Mouse (Mus musculus): ENCODE measurements around the gene B230118H07Rik. TPM values are rescaled to one million over a fixed set of nuclear protein-coding genes. Genes with fewer than 3 reads are reported as not detected.

The B230118H07Rik gene
- polyA plus RNA-seq (2012; rRNA removed): 19.1 and 20.2 TPM in 2 replicates

DNA sequence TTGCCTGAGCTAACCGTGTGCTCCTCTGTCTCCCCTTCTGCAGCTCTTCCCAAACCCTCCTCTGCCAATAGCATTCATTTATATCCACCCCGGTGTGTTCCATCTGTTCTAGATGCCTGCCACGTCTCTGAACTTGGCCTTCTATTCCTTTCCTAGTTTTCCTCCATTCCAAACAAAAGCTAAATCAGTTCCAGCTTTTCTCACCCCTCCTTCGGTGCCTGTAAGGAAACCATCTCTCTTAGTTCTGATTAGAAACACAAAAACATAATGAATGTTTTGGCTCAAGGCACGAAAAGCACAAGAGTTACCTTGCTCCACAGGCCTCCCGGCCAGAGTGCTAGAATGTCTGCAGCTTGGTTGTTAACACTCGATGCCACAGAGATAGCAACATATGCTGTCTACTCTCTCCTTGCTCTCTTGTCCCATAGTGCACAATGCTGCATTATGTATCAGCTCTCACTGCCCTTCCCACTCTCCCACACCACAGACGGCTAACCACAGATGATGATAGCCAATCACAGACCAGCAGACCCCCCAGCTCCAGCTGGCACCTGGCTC, at the start of gene B230118H07Rik, which contains the start of gene Rag1:
Gene B230118H07Rik, minus strand, starts transcription at position 419 of the 558 bp plus-strand sequence.
Gene Rag1, minus strand, starts transcription at position 388 of the 558 bp plus-strand sequence.
- peak; percentile 35 for DNase-seq (ENCODE audit: low read depth)

GRCm38 (mm10) chr2:101695584-101695983, 46.3 kb upstream of the B230118H07Rik start:
- no peak for DNase-seq (ENCODE audit: low read depth)
- no peak for TF ChIP-seq CTCF (IDR thresholded peaks at IDR 0.05; ENCODE audit: borderline replicate concordance, extremely low read depth, insufficient read depth, insufficient read length)
- TF ChIP-seq POLR2A (IDR thresholded peaks at IDR 0.05; ENCODE audit: borderline replicate concordance, extremely low read depth, insufficient read depth, insufficient read length, poor library complexity, severe bottlenecking): no peak

More for the DNA sequence above, at the start of gene B230118H07Rik, which contains the start of gene Rag1:
- TF ChIP-seq POLR2A (IDR thresholded peaks at IDR 0.05; ENCODE audit: borderline replicate concordance, extremely low read depth, insufficient read depth, insufficient read length, poor library complexity, severe bottlenecking) (no peak), CTCF (IDR thresholded peaks at IDR 0.05; ENCODE audit: borderline replicate concordance, extremely low read depth, insufficient read depth, insufficient read length) (no peak)

DNA sequence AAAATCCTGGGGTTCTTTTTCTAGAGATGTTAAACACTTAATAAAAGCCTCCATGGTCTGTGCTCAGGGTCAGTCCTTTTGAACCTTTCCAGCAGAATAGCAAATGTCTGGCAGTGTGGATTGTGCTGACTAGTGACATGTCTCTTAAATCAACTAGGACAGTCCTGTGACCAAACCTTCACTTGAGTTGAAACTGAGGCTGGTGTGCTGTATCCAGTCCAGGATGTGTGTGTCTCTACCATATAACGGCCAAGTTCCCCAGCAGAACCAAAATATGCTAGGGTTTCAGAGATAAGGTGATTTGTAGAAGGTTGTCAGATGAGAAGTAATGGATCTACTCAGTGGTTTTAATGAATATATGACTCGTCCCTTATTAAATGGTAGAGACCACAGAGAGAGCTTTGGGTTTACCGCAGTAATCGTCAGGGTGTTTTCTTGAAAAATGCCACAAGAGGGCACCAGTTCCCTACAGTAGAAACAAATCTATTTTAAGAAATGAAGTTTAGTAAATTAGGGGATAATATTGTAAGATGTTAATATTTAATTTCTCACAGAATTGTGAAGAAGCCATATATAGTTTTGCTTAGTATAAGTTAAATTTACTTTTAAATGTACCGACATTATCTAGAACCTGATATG, 44.4 kb upstream of the B230118H07Rik start:
- peak; percentile 65 for DNase-seq (ENCODE audit: low read depth)
- no peak for TF ChIP-seq POLR2A (IDR thresholded peaks at IDR 0.05; ENCODE audit: borderline replicate concordance, extremely low read depth, insufficient read depth, insufficient read length, poor library complexity, severe bottlenecking)
- TF ChIP-seq CTCF (IDR thresholded peaks at IDR 0.05; ENCODE audit: borderline replicate concordance, extremely low read depth, insufficient read depth, insufficient read length): peak; percentile 55

DNA sequence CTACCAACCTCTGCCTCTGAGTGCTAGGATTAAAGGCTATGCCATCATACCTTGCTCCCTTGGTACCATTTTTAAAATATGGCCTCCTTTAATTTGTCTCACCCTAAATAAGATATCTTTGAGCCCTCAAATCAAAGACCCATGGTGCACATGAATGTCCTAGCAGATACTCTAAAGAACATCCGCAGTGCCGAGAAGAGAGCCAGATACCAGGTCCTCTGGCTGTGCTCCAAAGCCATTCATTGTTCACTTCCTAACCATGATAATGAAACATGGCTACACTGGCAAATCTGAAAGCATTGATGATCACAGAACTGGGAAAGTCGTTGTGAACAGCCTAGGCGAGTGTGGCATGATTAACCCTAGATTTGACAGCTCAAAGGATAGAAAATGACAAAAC, 43.7 kb upstream of the B230118H07Rik start:
- TF ChIP-seq POLR2A (IDR thresholded peaks at IDR 0.05; ENCODE audit: borderline replicate concordance, extremely low read depth, insufficient read depth, insufficient read length, poor library complexity, severe bottlenecking) (no peak), CTCF (IDR thresholded peaks at IDR 0.05; ENCODE audit: borderline replicate concordance, extremely low read depth, insufficient read depth, insufficient read length) (no peak)
- no peak for DNase-seq (ENCODE audit: low read depth)

GRCm38 (mm10) chr2:101690252-101690827, 41.0 kb upstream of the B230118H07Rik start:
- peak; percentile 38 for DNase-seq (ENCODE audit: low read depth)
- no peak for TF ChIP-seq CTCF (IDR thresholded peaks at IDR 0.05; ENCODE audit: borderline replicate concordance, extremely low read depth, insufficient read depth, insufficient read length)

DNA sequence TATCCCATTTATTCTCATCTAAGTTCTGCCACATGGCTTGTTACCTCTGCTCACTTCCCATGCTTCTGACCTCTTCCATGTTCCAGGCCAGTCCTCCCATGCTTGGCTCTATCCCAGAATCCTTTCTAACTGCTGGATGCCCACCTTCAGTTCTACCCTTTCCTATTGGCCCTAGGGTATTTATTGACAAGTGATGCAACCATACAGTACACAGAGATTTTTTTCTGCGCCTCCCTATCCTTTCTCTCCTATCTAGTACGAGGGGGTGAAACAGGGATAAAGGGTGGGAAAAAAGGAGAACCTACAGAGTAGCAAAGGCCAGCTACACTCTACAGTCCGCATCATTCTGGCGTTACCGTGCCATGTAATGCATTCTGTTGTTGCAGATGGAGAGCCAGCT, 38.7 kb upstream of the B230118H07Rik start:
- TF ChIP-seq CTCF (IDR thresholded peaks at IDR 0.05; ENCODE audit: borderline replicate concordance, extremely low read depth, insufficient read depth, insufficient read length): no peak
- DNase-seq (ENCODE audit: low read depth): no peak

- no peak for TF ChIP-seq CTCF (IDR thresholded peaks at IDR 0.05; ENCODE audit: borderline replicate concordance, extremely low read depth, insufficient read depth, insufficient read length)
- TF ChIP-seq POLR2A (IDR thresholded peaks at IDR 0.05; ENCODE audit: borderline replicate concordance, extremely low read depth, insufficient read depth, insufficient read length, poor library complexity, severe bottlenecking): no peak
- no peak for DNase-seq (ENCODE audit: low read depth)
Observed at GRCm38 (mm10) chr2:101684421-101684820, 35.1 kb upstream of the B230118H07Rik start.

DNA sequence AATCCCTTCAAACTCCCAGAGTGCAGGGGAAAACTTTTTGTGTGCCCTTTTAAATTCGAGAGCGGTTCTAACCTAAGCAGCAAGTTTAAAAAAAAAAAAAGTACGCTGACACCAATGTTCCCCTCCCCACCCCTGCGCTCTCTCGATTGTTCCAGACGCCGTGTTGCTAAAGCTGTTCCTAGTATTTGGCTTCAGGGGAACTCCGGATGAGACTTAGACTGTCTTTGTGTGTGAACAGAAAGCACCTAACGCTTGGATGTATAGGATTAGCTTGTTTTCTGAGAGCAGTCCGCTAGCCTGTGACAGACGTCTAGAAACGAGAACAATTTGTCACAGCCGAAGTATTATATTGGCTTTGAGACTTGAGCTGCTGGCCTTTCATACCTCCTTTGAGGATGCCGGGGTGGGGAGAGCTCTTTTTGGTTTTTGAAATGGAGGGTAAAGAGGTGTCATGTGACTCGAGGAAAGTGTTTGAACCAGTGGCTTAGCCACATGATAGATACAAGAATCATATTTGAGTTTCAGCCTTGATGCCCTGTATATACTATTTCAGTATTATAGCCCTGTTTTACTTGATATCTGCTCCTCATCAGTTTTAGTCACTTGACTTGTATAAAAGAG, 29.9 kb upstream of the B230118H07Rik start:
- DNase-seq (ENCODE audit: low read depth): peak; percentile 43
- TF ChIP-seq CTCF (IDR thresholded peaks at IDR 0.05; ENCODE audit: borderline replicate concordance, extremely low read depth, insufficient read depth, insufficient read length) (no peak), POLR2A (IDR thresholded peaks at IDR 0.05; ENCODE audit: borderline replicate concordance, extremely low read depth, insufficient read depth, insufficient read length, poor library complexity, severe bottlenecking) (no peak)

DNA sequence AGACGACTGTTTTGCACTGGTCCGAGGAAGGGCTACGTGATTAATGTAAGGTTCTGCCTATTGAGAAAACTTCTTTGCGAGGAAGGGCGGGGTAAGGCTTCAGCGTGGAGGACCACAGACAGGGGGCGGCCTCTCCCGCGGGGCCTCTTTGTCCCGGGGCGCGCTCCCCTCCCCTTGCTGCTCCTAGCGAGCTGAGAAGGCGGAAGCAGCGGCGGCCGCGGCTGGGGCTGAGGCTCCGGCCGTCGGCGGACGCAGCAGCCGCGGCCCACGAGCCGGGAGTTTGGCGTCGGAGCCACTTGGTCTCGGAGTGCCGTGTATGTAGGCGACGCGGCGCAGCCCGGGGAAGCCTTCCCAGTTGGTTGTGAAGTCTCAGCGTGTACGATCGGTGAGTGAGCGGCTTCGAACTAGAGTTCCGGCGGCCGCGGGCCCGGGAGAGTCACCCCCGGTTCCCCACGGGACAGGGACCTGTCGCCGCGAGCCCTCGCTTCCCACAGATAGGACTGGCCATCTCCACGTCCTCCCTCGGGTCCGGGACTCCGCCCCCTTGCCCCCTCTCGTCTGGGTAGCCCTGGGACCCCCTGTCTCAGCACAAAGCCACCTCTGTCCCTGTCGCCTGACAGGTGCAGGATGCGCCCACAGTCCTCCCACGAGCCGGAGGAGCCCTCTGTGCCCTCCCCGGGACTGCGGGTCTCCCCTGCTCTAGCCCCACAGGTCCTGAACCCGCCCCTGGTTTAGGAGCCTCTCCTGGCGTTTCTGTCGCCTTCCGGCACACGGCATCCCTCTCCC, 29.1 kb upstream of the B230118H07Rik start, which contains the start of gene Traf6:
Gene Traf6, plus strand, starts transcription at position 194 of the 786 bp plus-strand sequence.
- TF ChIP-seq POLR2A (IDR thresholded peaks at IDR 0.05; ENCODE audit: borderline replicate concordance, extremely low read depth, insufficient read depth, insufficient read length, poor library complexity, severe bottlenecking): peak; percentile 84
- TF ChIP-seq CTCF (IDR thresholded peaks at IDR 0.05; ENCODE audit: borderline replicate concordance, extremely low read depth, insufficient read depth, insufficient read length): peak; percentile 63
- peak; percentile 94 for DNase-seq (ENCODE audit: low read depth)

GRCm38 (mm10) chr2:101673547-101673946, 24.2 kb upstream of the B230118H07Rik start:
- DNase-seq (ENCODE audit: low read depth): no peak
- TF ChIP-seq POLR2A (IDR thresholded peaks at IDR 0.05; ENCODE audit: borderline replicate concordance, extremely low read depth, insufficient read depth, insufficient read length, poor library complexity, severe bottlenecking) (no peak), CTCF (IDR thresholded peaks at IDR 0.05; ENCODE audit: borderline replicate concordance, extremely low read depth, insufficient read depth, insufficient read length) (no peak)

- DNase-seq (ENCODE audit: low read depth): no peak
- TF ChIP-seq POLR2A (IDR thresholded peaks at IDR 0.05; ENCODE audit: borderline replicate concordance, extremely low read depth, insufficient read depth, insufficient read length, poor library complexity, severe bottlenecking) (no peak), CTCF (IDR thresholded peaks at IDR 0.05; ENCODE audit: borderline replicate concordance, extremely low read depth, insufficient read depth, insufficient read length) (no peak)
Observed at GRCm38 (mm10) chr2:101668751-101669150, 19.4 kb upstream of the B230118H07Rik start.

Data from brain, embryonic 14.5 days (tissue).